Mouse (Mus musculus) G1E-ER4 (cell line): ENCODE data around the gene Amn1. TPM values are rescaled to one million over a fixed set of nuclear protein-coding genes. Genes with fewer than 3 reads are reported as not detected.

Source experiments
- GATA1 ChIP-seq: IDR thresholded peaks from one replicate; pipeline ENCODE4 v1.8.0; 2012; ENCODE audit warnings: low read length, inconsistent platforms
- polyA plus RNA-seq: library from polyadenylated mRNA; stranded (reverse); fragments of >175 nt; gene quantifications from 2 replicates; pipeline ENCODE4 v1.2.3, GENCODE M21; 2012

The Amn1 gene
- polyA plus RNA-seq, result 3.0 and 3.8 TPM in 2 replicates

GRCm38 (mm10) chr6:149188041-149188924 is at the start of gene Amn1:
Gene Amn1 (minus strand): TSS chr6:149188712.
- no peak for TF ChIP-seq GATA1

- no peak for TF ChIP-seq GATA1
Observed at GRCm38 (mm10) chr6:149236807-149237206, 48.3 kb upstream of the Amn1 start.

- peak; percentile 60 for TF ChIP-seq GATA1
Observed at GRCm38 (mm10) chr6:149233918-149234317, 45.4 kb upstream of the Amn1 start.

GRCm38 (mm10) chr6:149224751-149225150 is 36.2 kb upstream of the Amn1 start:
- TF ChIP-seq GATA1, result no peak

GRCm38 (mm10) chr6:149221296-149221695 is 32.8 kb upstream of the Amn1 start:
- TF ChIP-seq GATA1, result no peak

GRCm38 (mm10) chr6:149198572-149198971 is 10.1 kb upstream of the Amn1 start:
- TF ChIP-seq GATA1, result no peak

- no peak for TF ChIP-seq GATA1
Observed at GRCm38 (mm10) chr6:149197116-149197515, 8.6 kb upstream of the Amn1 start.

- TF ChIP-seq GATA1, result no peak
Observed at GRCm38 (mm10) chr6:149193276-149193905, 4.9 kb upstream of the Amn1 start.

GRCm38 (mm10) chr6:149189340-149189922 is 919 bp upstream of the Amn1 start:
- no peak for TF ChIP-seq GATA1

- no peak for TF ChIP-seq GATA1
Observed at GRCm38 (mm10) chr6:149188925-149189257, 379 bp upstream of the Amn1 start.

- no peak for TF ChIP-seq GATA1
Observed at GRCm38 (mm10) chr6:149187371-149187770, 1.1 kb downstream of the Amn1 start.

- TF ChIP-seq GATA1, result no peak
Observed at GRCm38 (mm10) chr6:149184007-149184406, 4.5 kb downstream of the Amn1 start.

- TF ChIP-seq GATA1, result peak; percentile 69
Observed at GRCm38 (mm10) chr6:149179064-149179463, 9.4 kb downstream of the Amn1 start.

- no peak for TF ChIP-seq GATA1
Observed at GRCm38 (mm10) chr6:149174932-149175570, 13.5 kb downstream of the Amn1 start.

GRCm38 (mm10) chr6:149173831-149174625 is 14.5 kb downstream of the Amn1 start:
- TF ChIP-seq GATA1, result no peak
